Mouse (Mus musculus): Measurements from ENCODE around the gene S100a3. TPM values are rescaled to one million over a fixed set of nuclear protein-coding genes. Genes with fewer than 3 reads are reported as not detected.

Gene S100a3
- total RNA-seq (2021): under 1 TPM in 1 of 2 experiments, not detected in 1; 0.41 TPM
- long read RNA-seq, partial matches to known transcripts: 0 of 1 reads
- long read RNA-seq, other reads (novel, unspliced or antisense): 0 of 1 reads

DNA sequence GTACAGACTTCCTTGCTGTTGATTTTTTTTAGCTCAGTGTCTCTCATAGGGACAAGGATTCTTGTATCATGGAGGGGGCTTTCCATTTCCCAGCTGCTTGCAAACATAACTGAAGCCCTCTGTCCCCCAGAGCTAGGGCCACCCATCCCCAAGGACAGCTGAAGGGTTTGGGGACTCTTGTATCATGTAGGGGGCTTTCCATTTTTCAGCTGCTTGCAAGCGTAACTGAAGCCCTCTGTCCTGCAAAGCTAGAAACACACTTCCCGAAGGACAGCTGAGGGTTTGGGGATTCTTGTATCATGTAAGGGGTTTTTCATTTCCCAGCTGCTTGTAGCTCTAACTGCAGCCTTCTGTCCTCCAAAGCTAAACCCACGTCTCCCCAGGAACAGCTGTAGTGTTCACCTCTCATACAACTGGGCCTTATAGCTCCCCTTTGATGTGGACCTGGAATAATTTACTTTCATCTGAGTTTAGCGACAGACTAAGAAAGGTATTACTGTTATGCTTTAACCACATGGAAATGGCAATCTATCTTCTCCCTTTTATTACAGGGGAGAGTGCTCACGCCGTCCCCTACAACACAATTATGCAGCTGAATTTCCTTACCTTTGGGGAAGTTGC, at the start of gene S100a3:
TSS of gene S100a3 (plus strand) at position 571 of the 621 bp plus-strand sequence.
- no peak for DNase-seq (ENCODE audit: low spot score in 2 of 2)

DNA sequence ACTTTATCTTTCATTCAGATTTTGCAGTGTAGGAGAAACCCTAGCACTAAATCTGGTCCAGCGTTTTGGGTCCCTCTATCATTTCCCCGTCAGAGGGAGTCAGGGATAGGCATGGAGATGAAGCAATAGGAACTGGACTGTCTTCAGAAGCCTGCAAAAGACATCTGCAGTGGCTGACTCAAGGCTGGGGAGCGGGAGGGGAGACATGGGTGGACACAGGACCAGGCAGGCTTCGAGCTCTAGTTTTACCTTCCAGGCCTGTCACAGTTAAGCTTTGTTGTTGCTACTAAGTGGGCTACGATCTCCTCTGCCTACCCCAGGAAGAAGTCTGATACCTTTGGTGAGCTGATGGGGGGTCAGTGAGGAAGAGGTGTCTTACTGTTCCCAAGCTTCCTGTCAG, 48.1 kb upstream of the S100a3 start:
- no peak for DNase-seq (ENCODE audit: low spot score in 2 of 2)

- DNase-seq (ENCODE audit: low spot score in 2 of 2): no peak
These were observed 47.3 kb upstream of the S100a3 start for GRCm38 (mm10) chr3:90512948-90513642.

GRCm38 (mm10) chr3:90513796-90514590, 46.4 kb upstream of the S100a3 start, which contains the start of the genes S100a1 and S100a13:
Gene S100a1 (minus strand): TSS chr3:90514392.
Gene S100a13 (plus strand): TSS chr3:90514435.
- peak in 1 of 2 experiments; percentile 52 for DNase-seq (ENCODE audit: low spot score in 2 of 2)

DNA sequence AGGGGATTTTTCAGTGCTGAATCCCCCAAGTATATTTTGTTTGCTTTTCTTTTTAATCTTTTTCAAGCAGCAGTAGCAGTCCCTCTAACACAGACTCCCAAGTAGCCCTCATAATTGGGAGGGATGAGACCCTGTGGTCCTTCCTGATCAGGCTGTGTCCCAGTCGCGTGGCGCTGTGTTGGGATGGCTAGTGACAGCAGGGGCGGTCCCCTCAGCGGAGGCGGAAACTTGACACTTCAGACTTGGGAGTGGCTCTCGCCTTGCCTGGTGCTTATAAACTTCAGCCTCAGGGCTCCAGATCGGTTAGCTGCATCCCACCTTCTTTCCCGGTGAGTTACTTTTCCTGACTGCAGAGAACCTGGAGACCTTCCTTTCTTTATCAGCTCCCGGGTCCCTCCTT, 45.7 kb upstream of the S100a3 start:
- no peak for DNase-seq (ENCODE audit: low spot score in 2 of 2)

GRCm38 (mm10) chr3:90515242-90515641, 45.1 kb upstream of the S100a3 start:
- no peak for DNase-seq (ENCODE audit: low spot score in 2 of 2)

DNA sequence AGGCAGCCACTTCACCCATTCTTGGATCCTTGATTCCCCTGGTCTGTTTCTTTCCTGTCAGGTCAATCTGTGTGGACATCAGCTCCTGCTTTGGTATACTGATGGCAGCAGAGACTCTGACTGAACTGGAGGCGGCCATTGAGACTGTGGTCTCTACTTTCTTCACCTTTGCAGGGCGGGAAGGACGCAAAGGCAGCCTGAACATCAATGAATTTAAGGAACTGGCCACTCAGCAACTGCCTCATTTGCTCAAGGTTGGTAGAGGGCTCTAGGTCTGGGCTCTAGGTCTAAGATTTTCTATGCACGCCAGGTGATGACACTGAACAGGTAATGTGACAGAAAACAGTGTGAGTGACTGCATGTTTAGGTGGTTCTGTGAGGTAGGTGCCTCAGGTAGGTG, 44.6 kb upstream of the S100a3 start:
- no peak for DNase-seq (ENCODE audit: low spot score in 2 of 2)

DNA sequence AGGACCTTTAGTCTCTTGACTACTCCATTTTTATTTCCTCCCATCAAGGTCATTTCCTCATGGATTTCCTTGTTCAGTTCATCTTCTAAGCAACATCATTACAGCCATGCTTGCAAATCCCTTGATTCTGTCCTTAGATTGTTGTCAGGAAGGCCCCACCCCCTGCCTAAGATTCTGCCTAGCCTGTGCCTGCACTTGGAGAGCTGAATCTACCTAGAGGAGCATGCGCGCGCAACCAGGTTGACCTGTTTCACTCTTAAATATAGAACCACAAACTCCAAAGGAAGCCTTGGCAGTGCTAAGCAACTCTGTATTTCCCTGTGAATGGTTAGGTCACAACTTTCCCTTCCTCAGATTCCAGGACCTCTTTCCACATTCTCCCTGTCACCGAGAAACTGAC, 42.7 kb upstream of the S100a3 start:
- no peak for DNase-seq (ENCODE audit: low spot score in 2 of 2)

GRCm38 (mm10) chr3:90525421-90525820, 35.0 kb upstream of the S100a3 start:
- peak in 1 of 2 experiments; percentile 72 for DNase-seq (ENCODE audit: low spot score in 2 of 2)

- no peak for DNase-seq (ENCODE audit: low spot score in 2 of 2)
These were observed 34.3 kb upstream of the S100a3 start for GRCm38 (mm10) chr3:90526076-90526475.

- DNase-seq (ENCODE audit: low spot score in 2 of 2): no peak
These were observed 33.8 kb upstream of the S100a3 start, which contains the start of gene S100a14 for GRCm38 (mm10) chr3:90526580-90526979. Gene S100a14 (plus strand): TSS chr3:90526856.

DNA sequence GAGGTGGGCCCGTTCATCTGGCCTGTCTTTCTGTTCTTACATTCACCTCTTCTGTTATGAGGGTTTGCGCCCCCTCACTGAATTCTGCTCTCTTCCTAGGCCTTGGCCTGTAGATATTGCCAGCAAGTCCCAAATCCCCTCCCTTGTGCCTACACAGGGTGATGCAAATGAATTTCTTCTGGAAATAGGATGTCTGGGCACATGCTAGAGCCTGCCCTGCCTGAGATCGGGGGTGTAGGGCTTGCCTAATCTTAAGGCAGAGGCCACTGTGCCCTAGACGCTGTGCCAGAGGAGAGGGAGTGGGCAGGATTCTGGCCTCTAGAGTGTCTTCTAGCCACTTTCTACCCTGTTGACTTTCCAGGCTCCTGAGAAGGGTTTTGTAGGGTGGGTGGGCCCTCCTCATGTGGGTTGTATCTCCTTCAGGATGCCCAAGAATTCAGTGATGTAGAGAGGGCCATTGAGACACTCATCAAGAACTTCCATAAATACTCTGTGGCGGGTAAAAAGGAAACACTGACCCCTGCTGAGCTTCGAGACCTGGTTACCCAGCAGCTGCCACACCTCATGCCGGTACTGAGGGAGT, 33.0 kb upstream of the S100a3 start:
- DNase-seq (ENCODE audit: low spot score in 2 of 2): no peak

GRCm38 (mm10) chr3:90531713-90532112, 28.7 kb upstream of the S100a3 start:
- no peak for DNase-seq (ENCODE audit: low spot score in 2 of 2)

DNA sequence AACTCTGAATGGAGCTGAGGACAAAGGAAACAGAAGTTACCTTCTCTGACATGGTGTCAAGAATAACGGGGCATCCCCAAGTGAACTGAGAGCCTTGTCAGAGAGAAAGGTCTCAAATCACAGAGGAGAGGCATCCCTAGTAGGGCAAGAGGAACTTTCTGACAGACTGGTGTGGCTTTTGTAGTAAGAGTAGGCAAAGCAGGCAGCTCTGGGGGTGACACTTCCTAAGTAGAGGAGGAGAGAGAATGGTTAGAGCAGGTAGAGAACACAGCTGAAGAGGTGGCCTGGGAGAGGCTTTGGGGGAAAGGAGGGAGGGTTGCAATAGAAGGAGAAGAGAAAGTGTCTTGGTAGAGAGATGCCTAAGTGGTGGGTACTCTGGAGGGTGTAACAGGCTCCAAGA, 24.9 kb upstream of the S100a3 start:
- no peak for DNase-seq (ENCODE audit: low spot score in 2 of 2)

- DNase-seq (ENCODE audit: low spot score in 2 of 2): peak; percentile 32 to 37
These were observed 23.1 kb upstream of the S100a3 start, which contains the start of gene S100a16 for GRCm38 (mm10) chr3:90537141-90537904. Gene S100a16 (plus strand): TSS chr3:90537254.

DNA sequence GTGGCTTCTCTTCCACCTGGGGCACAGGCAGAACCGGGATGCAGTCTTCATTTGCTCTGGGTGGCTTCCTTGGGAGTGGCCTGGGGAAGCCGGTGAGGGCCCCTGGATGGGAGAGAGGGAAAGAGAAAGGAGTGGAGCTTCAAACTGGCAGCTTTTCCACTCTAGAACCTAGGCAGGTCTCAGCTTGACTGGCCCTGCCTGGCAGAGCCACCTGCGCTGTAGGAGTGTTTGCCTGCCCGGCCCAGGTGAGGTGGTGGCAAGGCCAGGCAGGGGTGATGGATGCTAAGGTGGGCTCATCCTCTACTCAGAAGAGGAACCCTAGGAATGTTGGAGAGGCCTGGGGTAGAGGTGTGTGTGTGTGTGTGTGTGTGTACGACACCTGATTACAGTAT, 22.5 kb upstream of the S100a3 start:
- DNase-seq (ENCODE audit: low spot score in 2 of 2): no peak

DNA sequence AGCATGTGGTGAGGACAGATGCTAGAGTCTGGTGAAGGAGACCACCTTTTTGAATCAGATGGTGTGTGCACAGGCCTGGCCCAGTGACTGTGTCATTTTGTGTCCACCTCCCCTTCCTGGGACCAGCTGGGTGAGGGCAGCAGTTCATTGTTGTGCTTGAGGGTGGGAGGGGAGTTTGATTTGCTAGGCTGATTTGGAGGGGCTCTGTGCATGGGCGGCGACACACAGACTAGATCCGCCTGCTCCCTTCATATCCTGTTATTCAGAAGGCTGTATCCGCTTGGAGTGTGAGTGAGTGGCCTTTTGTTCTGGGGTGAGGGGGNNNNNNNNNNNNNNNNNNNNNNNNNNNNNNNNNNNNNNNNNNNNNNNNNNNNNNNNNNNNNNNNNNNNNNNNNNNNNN, 19.5 kb upstream of the S100a3 start:
- peak; percentile 4 to 51 for DNase-seq (ENCODE audit: low spot score in 2 of 2)

GRCm38 (mm10) chr3:90549676-90550420, 10.5 kb upstream of the S100a3 start:
- no peak for DNase-seq (ENCODE audit: low spot score in 2 of 2)

GRCm38 (mm10) chr3:90550421-90550790, 10.0 kb upstream of the S100a3 start:
- no peak for DNase-seq (ENCODE audit: low spot score in 2 of 2)

DNA sequence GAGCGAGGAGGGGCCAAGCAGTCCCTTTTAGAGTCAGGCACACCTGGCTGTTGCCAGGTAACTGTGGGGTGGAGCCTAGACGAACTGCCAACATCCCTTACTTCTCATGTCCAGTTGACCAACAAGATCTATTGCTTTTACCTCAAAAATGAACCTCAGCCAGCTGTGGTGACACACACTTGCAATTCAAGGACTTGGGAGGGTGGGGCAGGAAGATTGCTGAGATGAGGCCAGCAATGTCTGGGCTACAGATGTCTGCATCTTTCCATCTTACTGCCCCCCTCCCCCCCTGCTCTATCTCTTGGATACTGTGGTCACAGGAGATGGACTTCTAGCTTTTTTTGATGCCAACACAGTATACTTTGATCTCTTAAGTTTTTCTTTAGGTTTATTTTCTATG, 8.1 kb upstream of the S100a3 start:
- DNase-seq (ENCODE audit: low spot score in 2 of 2): no peak

All from layer of hippocampus, adult 18-20 months (tissue).